Mouse (Mus musculus): ENCODE results near the gene Cdh3.

The Cdh3 gene

GRCm38 (mm10) chr8:106510365-106510975 is at the start of gene Cdh3:
Gene Cdh3, plus strand, starts transcription at chr8:106510891.
- peak; percentile 24 for DNase-seq (ENCODE audit: low read depth)

GRCm38 (mm10) chr8:106462131-106462530 is 48.6 kb upstream of the Cdh3 start:
- no peak for DNase-seq (ENCODE audit: low read depth)

- DNase-seq (ENCODE audit: low read depth): no peak
Observed at GRCm38 (mm10) chr8:106463795-106464194, 46.9 kb upstream of the Cdh3 start.

GRCm38 (mm10) chr8:106469485-106469884 is 41.2 kb upstream of the Cdh3 start:
- DNase-seq (ENCODE audit: low read depth): no peak

- DNase-seq (ENCODE audit: low read depth): no peak
Observed at GRCm38 (mm10) chr8:106474001-106474400, 36.7 kb upstream of the Cdh3 start.

- no peak for DNase-seq (ENCODE audit: low read depth)
Observed at GRCm38 (mm10) chr8:106500018-106500685, 10.5 kb upstream of the Cdh3 start, which contains the start of gene 6030452D12Rik. Gene 6030452D12Rik, plus strand, starts transcription at chr8:106500522.

- DNase-seq (ENCODE audit: low read depth): no peak
Observed at GRCm38 (mm10) chr8:106504241-106504640, 6.5 kb upstream of the Cdh3 start.

- DNase-seq (ENCODE audit: low read depth): no peak
Observed at GRCm38 (mm10) chr8:106505328-106505965, 5.2 kb upstream of the Cdh3 start.

GRCm38 (mm10) chr8:106506106-106506505 is 4.6 kb upstream of the Cdh3 start:
- no peak for DNase-seq (ENCODE audit: low read depth)

GRCm38 (mm10) chr8:106507761-106508331 is 2.8 kb upstream of the Cdh3 start:
- no peak for DNase-seq (ENCODE audit: low read depth)

GRCm38 (mm10) chr8:106508456-106508855 is 2.2 kb upstream of the Cdh3 start:
- no peak for DNase-seq (ENCODE audit: low read depth)

GRCm38 (mm10) chr8:106509079-106509780 is 1.5 kb upstream of the Cdh3 start:
- no peak for DNase-seq (ENCODE audit: low read depth)

GRCm38 (mm10) chr8:106511065-106511501 is 392 bp downstream of the Cdh3 start:
- no peak for DNase-seq (ENCODE audit: low read depth)

- no peak for DNase-seq (ENCODE audit: low read depth)
Observed at GRCm38 (mm10) chr8:106511531-106512041, 895 bp downstream of the Cdh3 start.

- DNase-seq (ENCODE audit: low read depth): no peak
Observed at GRCm38 (mm10) chr8:106512475-106513150, 1.9 kb downstream of the Cdh3 start.

GRCm38 (mm10) chr8:106515946-106516479 is 5.3 kb downstream of the Cdh3 start:
- DNase-seq (ENCODE audit: low read depth): no peak

GRCm38 (mm10) chr8:106516581-106516980 is 5.9 kb downstream of the Cdh3 start:
- DNase-seq (ENCODE audit: low read depth): no peak

- no peak for DNase-seq (ENCODE audit: low read depth)
Observed at GRCm38 (mm10) chr8:106518763-106519162, 8.1 kb downstream of the Cdh3 start.

GRCm38 (mm10) chr8:106520578-106520977 is 9.9 kb downstream of the Cdh3 start:
- DNase-seq (ENCODE audit: low read depth): no peak

GRCm38 (mm10) chr8:106521845-106522244 is 11.2 kb downstream of the Cdh3 start:
- no peak for DNase-seq (ENCODE audit: low read depth)

- DNase-seq (ENCODE audit: low read depth): no peak
Observed at GRCm38 (mm10) chr8:106526725-106527124, 16.0 kb downstream of the Cdh3 start.

Measured in naive thymus-derived CD4-positive, alpha-beta T cell, adult 2 months (primary cell).